In genomic region chr2:125723408-125724085, GRCm38 (mm10) we compare ENCODE assay signal across 8 mouse cellular contexts. TPM values are rescaled to one million over a fixed set of nuclear protein-coding genes. Genes with fewer than 3 reads are reported as not detected.
DNase-seq lines count a peak whose midpoint lies in the region; ATAC-seq lines count a peak whose summit lies in the region.

No protein-coding gene starts in this region.

- peak overlapping the region; percentile 71 for H3K9ac ChIP-seq in forebrain, embryonic 16.5 days (replicated peaks; ENCODE audit: low read depth, low read length)
- peak overlapping the region; percentile 64 for H3K9ac ChIP-seq in hindbrain, embryonic 14.5 days
- peak overlapping the region; percentile 41; the same call in 1 of the 2 replicates for H3K9ac ChIP-seq in stomach, embryonic 15.5 days

- peak overlapping the region; percentile 56 for H3K4me3 ChIP-seq in forebrain, embryonic 16.5 days (replicated peaks; ENCODE audit: low read length)
- peak overlapping the region; percentile 49 for H3K4me3 ChIP-seq in hindbrain, embryonic 14.5 days (replicated peaks; ENCODE audit: low read length)
- peak overlapping the region; percentile 47 for H3K4me3 ChIP-seq in stomach, embryonic 15.5 days (replicated peaks)

- peaks cover 17% of the 10 kb centered on the region for H3K4me1 ChIP-seq in forebrain, embryonic 16.5 days (replicated peaks; ENCODE audit: control insufficient read depth, insufficient read depth, low read length)
- H3K4me1 ChIP-seq in hindbrain, embryonic 14.5 days (replicated peaks; ENCODE audit: control insufficient read depth, insufficient read depth, low read length), result peaks cover 15% of the 10 kb centered on the region; the same call in 1 of the 2 replicates
- H3K4me1 ChIP-seq in stomach, embryonic 15.5 days, result peaks cover 13% of the 10 kb centered on the region

- H3K27ac ChIP-seq in forebrain, embryonic 16.5 days (ENCODE audit: low read length), result no peak overlapping the region
- H3K27ac ChIP-seq in hindbrain, embryonic 14.5 days, result peak overlapping the region; percentile 76
- H3K27ac ChIP-seq in stomach, embryonic 15.5 days, result no peak overlapping the region

- WGBS in forebrain, embryonic 16.5 days, result 0% methylated on average over 34 of the region's 34 CpGs
- WGBS in hindbrain, embryonic 14.5 days, result under 1% methylated on average over 34 of the region's 34 CpGs
- WGBS in stomach, embryonic 15.5 days, result under 1% methylated on average over 34 of the region's 34 CpGs

- H3K9me3 ChIP-seq in forebrain, embryonic 16.5 days (ENCODE audit: control insufficient read depth, low read length), result no peaks in the 10 kb centered on the region
- no peaks in the 10 kb centered on the region for H3K9me3 ChIP-seq in hindbrain, embryonic 14.5 days (ENCODE audit: control insufficient read depth, low read length)
- no peaks in the 10 kb centered on the region for H3K9me3 ChIP-seq in stomach, embryonic 15.5 days

- H3K36me3 ChIP-seq in forebrain, embryonic 16.5 days (ENCODE audit: control insufficient read depth, insufficient read depth), result no peaks in the 10 kb centered on the region
- H3K36me3 ChIP-seq in hindbrain, embryonic 14.5 days (replicated peaks; ENCODE audit: control insufficient read depth, insufficient read depth), result no peaks in the 10 kb centered on the region
- H3K36me3 ChIP-seq in stomach, embryonic 15.5 days, result no peaks in the 10 kb centered on the region

- peaks cover 9% of the 10 kb centered on the region for H3K27me3 ChIP-seq in forebrain, embryonic 16.5 days (replicated peaks; ENCODE audit: control insufficient read depth, insufficient read depth, low read length)
- peaks cover 15% of the 10 kb centered on the region for H3K27me3 ChIP-seq in hindbrain, embryonic 14.5 days (ENCODE audit: control insufficient read depth, insufficient read depth, low read length)
- H3K27me3 ChIP-seq in stomach, embryonic 15.5 days (replicated peaks), result peaks cover 23% of the 10 kb centered on the region

- intact Hi-C loops in heart, postnatal 25 days (cut with DNase I), result no loop called here
- intact Hi-C loops in left cerebral cortex, postnatal 4 days (cut with DNase I), result loop anchor here (5.0 kb wide), 1 partner anchor 51 kb away; the partner anchor contains the start of gene Eid1

- ATAC-seq in forebrain, embryonic 16.5 days, result peak; percentile 88
- ATAC-seq in hindbrain, embryonic 14.5 days (ENCODE audit: low FRiP score), result peak; percentile 81
- peak; percentile 65 for ATAC-seq in stomach, embryonic 15.5 days (ENCODE audit: insufficient read depth, low FRiP score, low read depth)

- peak overlapping the region; percentile 99 for H3K4me2 ChIP-seq in forebrain, embryonic 16.5 days (ENCODE audit: low read length)
- H3K4me2 ChIP-seq in hindbrain, embryonic 14.5 days (replicated peaks), result peak overlapping the region; percentile 100
- H3K4me2 ChIP-seq in stomach, embryonic 15.5 days, result peak overlapping the region; percentile 98

- peak; percentile 95 for DNase-seq in heart, adult 11 months
- no peak for DNase-seq in heart, postnatal 25 days (ENCODE audit: low spot score)
- DNase-seq in cerebellum, adult 11-12 months, result peak; percentile 56
- DNase-seq in hindbrain, embryonic 14.5 days (ENCODE audit: low spot score), result peak; percentile 66
- peak; percentile 84 for DNase-seq in left cerebral cortex, postnatal 4 days
- peak; percentile 45 for DNase-seq in mesoderm, embryonic 11.5 days (ENCODE audit: low read depth, low spot score)

RNA-seq across cellular contexts. Expression of gene Shc4, which starts 0.4 kb away (rescaled TPM):
- under 1 TPM; 0.42 to 0.49 TPM for total RNA-seq in heart, postnatal 25 days (2021)
- polyA plus RNA-seq in forebrain, embryonic 16.5 days (2015; fragmentation: Nextera tagmentation; extraction: Ambion mirVana), result 1.5 and 2.0 TPM in 2 replicates
- 3.3 and 3.8 TPM in 2 replicates for polyA plus RNA-seq in hindbrain, embryonic 14.5 days (2014; fragmentation: Nextera tagmentation; extraction: Ambion mirVana)
- 1 to 10 TPM; 5.3 to 5.6 TPM for total RNA-seq in left cerebral cortex, postnatal 4 days (2021)
- polyA plus RNA-seq in stomach, embryonic 15.5 days (2015; fragmentation: Nextera tagmentation; extraction: Ambion mirVana), result 2.5 and 3.1 TPM in 2 replicates

RNA-seq across cellular contexts. Expression of gene Eid1, which starts 50.7 kb away (rescaled TPM):
- total RNA-seq in heart, postnatal 25 days (2021), result 10 to 100 TPM; 51.3 to 55.2 TPM
- 317 and 327 TPM in 2 replicates for polyA plus RNA-seq in forebrain, embryonic 16.5 days (2015; fragmentation: Nextera tagmentation; extraction: Ambion mirVana)
- polyA plus RNA-seq in hindbrain, embryonic 14.5 days (2014; fragmentation: Nextera tagmentation; extraction: Ambion mirVana), result 552 and 600 TPM in 2 replicates
- 100 to 1,000 TPM; 522 to 568 TPM for total RNA-seq in left cerebral cortex, postnatal 4 days (2021)
- polyA plus RNA-seq in stomach, embryonic 15.5 days (2015; fragmentation: Nextera tagmentation; extraction: Ambion mirVana), result 139 and 147 TPM in 2 replicates

RNA-seq across cellular contexts. Expression of gene Secisbp2l, which starts 59.1 kb away (rescaled TPM):
- 10 to 100 TPM; 26.3 to 28.6 TPM for total RNA-seq in heart, postnatal 25 days (2021)
- polyA plus RNA-seq in forebrain, embryonic 16.5 days (2015; fragmentation: Nextera tagmentation; extraction: Ambion mirVana), result 32.2 and 35.3 TPM in 2 replicates
- 36.5 and 37.2 TPM in 2 replicates for polyA plus RNA-seq in hindbrain, embryonic 14.5 days (2014; fragmentation: Nextera tagmentation; extraction: Ambion mirVana)
- 10 to 100 TPM; 79.1 to 79.8 TPM for total RNA-seq in left cerebral cortex, postnatal 4 days (2021)
- polyA plus RNA-seq in stomach, embryonic 15.5 days (2015; fragmentation: Nextera tagmentation; extraction: Ambion mirVana), result 14.7 and 17.0 TPM in 2 replicates
